Mouse (Mus musculus) ovary, adult 18-20 months (tissue): ENCODE results near the gene Gm7030.
"Not testable (repeated sequence)": the region's sequence is repeated elsewhere in the genome, so short reads cannot be mapped to it uniquely, and the experiment has no call there.

Experiments
- DNase-seq: peaks from one replicate; pipeline ENCODE4 v3.0.0; 2022; ENCODE audit warnings: low spot score, mixed read lengths

Gene Gm7030

DNA sequence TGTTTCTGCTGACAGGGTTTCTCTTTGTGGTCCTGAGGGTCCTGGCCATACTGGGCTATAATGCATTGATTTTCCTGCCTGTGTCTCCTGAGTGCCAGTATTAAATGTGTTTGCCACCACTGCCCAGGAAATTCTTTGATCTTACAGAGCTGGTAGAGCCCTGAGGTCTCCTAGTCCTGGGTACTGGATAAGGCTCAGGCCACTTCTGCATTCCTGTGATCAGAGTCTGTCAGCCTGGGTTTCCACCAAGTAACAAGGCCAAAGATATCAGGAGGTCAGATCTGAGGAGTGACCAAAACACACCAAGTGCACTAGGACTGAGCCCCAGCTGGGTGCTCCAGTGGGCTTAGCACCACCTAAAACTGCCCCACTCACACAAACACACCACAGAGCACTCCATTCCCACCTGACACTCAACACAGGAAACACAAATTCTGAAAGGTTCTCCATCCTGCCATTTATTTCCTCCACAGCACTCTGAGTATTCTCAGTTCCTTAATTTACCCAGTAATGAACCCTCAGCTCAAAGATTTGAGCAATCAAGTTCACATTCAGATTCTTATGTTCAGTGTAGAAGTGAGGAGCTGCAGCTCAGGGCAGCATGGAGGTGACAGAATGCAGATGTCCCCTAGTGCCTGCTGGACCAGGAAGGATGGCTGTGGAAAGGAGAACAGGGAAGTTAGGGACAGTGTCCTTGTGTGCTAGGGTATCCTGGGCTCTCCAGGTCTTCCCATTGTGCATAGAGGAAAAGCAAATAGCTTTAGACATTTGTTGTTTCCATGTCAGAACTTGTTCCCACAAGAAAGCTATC is 6.4 kb upstream of the Gm7030 start:
- not testable (repeated sequence) for DNase-seq

DNA sequence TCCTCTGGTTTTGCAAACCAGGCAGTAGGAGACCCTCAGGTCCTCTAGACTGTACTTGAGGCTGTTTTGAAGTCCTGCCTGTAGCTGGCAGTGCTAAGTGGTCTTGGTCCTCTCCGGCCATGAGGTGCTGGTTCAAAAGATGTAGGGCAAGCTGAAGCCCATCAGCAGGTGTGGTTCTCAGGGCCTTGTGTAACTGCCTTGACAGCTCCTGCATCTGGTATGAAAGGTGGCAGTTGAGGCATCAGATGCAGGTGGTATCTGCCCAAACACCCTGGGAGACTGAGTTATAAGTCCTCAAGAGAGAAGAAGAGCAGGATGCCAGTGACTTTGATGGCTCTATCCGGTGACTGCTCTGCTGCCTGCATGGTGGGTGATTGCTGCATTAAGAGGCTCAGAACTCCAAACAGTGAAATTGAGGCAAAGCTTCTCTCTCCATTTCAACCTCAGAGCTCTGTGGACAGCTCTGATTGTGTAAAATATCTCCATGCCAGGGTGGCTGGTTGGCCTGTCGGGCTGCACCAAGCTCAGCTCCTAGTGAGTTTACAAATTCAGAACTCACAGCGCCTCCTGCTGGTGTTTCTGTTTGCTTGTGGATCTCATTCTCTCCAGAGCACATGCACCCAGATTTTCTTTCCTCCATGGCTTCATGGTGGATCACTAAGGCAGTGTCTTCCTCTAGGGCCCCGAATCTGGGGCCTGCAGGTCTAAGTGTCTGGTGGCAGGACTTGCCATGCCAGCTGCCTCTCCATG is 2.5 kb upstream of the Gm7030 start:
- no peak for DNase-seq

DNA sequence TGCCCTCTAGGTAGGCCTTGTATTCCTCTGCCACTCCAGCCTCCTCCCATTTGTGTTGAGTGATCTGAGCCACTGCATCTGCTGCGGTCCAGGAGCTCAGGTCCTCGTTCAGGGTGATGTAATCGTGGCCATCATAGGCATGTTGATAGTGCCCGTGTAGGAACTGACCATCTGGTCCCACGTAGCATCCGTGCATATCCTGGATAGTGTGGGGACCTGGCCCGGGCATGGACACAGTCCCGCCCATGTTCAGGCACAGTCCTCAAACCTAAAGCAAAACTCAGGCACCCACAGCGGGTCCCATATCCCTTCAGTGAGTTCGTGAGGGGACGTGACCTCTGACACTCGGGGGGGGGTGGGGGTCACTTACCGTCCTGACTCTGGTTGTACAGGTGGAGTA is 700 bp downstream of the Gm7030 start:
- not testable (repeated sequence) for DNase-seq

DNA sequence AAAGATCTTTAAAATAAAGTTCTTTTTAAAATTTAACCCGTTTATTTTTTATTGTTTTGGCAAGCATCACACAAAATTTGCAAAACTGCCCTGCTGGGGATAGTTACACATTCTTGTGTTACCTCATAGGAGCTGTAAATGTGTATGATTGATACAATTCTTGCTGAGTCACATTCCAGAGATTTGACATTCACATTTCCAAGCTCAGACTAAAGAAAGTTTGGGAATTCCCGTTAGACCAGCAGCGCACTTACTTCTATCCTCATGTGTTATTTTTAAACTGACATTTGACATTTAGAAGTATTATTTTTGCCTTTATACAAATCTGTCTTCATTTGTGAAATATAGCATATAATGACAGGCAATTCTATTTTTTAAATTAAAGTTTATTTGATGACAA is 5.1 kb downstream of the Gm7030 start:
- not testable (repeated sequence) for DNase-seq

DNA sequence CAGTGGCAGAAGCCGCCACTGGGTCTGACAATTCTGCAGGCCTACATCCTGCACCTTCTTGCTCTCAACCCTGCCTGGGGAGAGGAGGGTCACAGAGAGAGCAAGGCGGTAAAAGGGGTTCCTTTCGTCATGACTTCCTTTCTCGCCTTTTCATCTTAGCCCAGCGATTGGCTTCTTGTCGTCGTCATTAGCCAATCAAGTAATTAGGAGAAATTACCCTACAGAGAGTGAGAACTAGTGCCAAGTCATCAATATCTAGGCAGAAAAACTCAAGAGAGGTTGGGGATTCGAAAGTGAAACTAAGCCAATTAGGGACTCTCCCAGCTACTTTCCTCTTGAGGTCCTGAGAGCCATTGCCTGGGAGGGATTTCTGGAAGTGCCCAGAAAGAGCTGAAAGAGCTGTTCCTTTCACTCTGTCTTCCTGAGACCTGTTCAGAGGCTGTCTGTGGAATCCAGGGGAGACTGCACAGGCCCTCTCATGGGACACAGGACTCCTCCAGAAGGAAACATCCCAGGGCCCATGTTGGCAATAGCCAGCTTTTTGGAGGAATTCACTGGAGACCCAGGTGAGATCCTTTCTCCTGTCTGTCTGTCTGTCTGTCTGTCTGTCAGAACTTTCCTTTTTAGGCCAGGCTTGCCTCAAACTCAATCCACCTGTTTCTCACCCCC is 7.7 kb downstream of the Gm7030 start, which contains the start of gene Gm19684:
Gene Gm19684, plus strand, starts transcription at position 327 of the 669 bp plus-strand sequence.
- peak; percentile 45 for DNase-seq

DNA sequence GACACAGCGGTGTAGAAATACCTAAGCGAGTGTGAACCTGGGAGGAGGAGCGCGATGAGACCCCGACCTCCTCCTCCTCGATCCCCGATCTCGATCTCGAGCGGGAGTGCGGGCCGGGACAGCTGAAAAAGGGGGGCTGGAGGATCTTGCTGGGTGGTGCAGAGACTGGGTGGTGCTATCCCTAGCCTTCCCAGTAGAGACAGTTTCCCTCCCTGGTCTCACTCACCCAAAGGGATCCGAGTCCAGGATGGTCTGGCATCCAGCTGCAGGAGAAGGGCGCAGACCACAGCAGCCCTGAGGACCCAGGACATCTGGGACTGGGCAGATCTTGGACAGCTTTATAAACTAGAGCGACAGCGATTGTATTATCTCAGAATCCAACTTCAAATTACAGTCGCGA is 8.4 kb downstream of the Gm7030 start:
- DNase-seq, result not testable (repeated sequence)

DNA sequence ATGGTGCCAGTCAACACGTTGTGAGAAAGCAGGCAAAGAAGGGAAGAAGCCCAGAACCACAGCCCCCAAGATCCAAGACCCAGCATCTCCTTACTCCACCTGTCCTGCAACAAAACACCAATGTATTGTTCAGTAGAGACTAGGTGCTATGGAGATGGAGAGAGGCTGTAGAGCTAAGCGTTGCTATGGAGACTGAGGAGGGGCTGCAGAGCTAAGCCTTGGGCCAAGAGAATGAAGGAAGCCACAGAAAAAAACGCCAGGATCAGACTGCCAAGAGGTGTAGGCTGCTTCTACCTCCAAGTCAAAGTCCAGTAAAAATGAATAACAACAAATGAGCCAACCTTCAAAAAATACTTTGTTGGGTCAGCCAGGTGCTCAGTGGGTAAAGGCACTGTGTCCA is 12.7 kb downstream of the Gm7030 start:
- not testable (repeated sequence) for DNase-seq

DNA sequence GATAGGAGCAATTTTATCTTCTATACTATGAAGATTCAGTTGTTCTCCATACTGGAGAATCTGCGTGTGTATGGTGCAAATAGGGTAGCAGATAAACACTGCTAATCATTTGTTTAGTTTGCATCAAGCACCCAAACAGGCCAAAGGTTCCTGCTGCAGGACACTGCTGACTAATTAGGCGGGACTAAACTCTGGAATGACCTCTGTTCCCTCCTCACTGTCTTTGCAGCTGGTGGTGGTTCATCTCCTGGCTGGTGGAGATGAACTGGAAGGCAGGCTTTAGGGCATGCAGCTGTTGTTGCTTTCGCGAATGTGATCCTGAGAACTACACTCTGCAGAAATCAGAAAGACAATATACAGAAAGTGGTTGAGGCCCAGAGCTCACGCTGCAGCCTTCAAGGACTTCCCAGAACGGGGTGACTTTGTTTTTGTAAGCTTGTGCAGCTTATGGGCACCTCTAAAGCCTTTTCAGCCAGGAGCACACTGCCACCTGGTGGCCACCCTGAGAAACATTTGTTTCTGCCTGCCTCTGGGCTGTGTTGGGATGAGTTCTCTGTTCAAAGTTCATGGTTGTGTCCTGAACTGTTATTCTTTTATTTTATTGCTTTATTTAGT is 15.1 kb downstream of the Gm7030 start:
- DNase-seq, result not testable (repeated sequence)

DNA sequence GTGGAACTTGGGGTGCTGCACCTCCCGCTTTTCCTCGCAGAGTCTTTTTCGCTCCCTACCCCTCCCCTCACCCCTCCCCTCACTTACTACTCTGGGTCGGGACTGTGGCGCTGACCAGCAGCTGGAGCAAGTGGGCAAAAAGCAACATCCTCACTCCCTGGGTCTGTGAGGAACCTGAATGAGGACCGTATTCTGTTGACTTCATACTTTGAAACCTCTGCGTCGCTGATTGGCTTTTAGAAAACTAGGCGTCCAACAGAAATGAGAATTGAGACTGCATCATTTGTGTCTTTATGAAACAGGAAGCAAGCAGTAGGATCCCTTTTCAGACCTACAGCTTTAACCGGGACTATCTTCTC is 17.7 kb downstream of the Gm7030 start:
- DNase-seq, result not testable (repeated sequence)

DNA sequence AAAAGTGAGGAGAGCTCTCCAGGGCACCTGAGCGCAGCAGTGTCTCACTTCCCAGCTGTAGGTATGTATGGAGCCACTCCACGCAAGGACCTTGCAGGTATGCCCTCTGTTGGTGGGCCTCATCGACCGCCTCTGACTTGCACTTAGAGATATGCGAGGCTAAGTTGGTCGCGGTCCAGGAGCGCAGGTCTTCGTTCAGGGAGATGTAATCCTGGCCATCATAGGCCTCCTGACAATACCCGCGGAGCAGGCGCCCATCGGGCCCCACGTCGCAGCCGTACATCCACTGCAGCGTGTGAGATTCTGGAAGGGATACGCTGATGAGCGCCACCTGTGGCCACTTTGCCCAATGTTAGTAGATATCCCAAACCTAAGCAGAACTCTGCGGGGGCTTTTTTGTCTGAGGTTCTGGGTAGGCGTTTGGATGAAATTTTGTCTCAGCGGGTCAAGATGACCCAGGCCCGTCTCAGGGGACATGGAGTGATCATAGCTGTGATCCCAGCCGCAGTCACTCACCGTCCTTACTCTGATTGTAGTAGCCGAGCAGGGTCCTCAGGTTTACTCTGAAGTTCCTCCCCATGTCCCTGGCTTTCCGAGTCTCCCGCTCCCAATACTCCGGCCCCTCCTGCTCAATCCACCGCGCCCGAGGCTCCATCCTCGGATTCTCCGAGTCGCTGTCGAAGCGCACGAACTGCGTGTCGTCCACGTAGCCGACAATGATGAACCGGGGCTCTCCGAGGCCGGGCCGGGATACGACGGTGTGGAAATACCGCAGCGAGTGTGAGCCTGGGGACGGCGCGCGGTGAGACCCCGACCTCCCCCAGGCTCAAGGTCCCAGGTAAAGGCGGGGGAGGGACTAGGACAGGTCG is 18.4 kb downstream of the Gm7030 start:
- DNase-seq, result not testable (repeated sequence)

DNA sequence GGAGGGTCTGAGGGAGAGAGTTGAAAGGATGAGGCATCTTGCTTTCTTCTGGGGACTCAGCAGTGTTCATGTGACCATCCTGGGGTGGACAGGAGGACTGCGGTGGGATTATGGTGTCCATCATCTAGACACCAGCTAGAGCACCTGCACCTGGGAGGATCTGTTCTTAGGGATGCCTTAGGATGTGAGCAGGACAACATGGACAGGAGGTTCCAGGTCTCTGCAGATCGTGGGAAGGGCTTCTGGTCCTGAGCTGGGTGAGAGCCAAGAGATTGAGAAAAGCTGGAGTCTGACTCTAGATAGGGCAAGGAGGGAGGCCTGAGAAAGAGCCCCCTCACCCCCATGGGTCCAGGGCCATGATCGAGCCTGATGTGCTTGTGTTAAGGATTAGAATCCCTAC is 19.1 kb downstream of the Gm7030 start:
- not testable (repeated sequence) for DNase-seq

DNA sequence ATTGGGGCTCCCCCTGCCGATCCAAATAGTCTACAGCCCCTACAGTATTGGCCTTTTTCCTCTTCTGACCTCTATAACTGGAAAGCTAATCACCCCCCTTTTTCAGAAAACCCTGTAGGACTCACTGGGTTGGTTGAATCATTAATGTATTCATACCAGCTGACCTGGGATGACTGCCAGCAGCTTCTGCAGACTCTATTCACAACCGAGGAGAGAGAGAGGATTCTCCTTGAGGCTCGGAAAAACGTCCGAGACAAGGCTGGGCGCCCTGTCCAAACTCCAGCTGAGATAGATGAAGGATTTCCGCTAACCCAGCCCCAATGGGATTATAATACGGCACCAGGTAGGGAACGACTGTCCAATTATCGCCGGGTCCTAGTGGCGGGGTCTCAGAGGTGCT is 27.1 kb downstream of the Gm7030 start:
- not testable (repeated sequence) for DNase-seq

DNA sequence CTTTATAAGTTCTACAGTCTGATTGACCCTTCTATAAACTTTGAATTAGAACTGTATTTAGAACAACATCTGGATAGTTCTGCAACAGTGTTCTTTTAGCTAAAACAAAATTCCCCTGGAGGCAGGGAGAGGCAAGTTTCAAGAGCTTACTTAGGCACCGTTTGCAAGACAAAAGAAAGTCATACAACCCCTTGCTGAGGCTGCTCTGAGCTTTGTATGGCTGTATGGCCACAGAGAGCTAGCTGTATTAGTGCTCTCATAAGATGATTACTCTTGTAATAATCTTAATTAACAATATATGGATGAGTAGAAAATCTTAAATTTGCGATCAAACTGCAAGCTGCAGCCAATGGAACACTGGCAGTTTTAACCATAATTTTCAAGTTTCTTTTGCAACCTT is 29.6 kb downstream of the Gm7030 start:
- not testable (repeated sequence) for DNase-seq

DNA sequence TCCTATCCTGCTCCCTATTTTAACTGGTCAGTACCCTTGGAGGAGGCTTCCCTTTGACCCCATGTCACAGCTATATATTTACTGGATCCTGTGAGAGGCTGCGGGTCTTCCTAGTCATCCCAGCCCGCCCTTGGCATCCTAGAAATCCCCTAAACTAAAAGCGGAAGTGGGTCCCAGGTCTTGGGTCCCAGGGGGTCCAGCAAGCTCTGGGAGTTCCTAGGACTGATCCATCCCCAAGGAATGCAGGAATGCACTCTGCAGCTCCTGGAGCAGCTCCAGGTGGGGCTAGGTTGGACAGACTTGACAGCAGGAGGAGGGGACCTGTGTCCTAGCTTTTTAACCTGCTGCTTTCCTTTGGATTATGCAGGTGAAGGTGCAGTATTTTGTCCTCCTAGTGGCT is 35.3 kb downstream of the Gm7030 start:
- DNase-seq, result no peak

DNA sequence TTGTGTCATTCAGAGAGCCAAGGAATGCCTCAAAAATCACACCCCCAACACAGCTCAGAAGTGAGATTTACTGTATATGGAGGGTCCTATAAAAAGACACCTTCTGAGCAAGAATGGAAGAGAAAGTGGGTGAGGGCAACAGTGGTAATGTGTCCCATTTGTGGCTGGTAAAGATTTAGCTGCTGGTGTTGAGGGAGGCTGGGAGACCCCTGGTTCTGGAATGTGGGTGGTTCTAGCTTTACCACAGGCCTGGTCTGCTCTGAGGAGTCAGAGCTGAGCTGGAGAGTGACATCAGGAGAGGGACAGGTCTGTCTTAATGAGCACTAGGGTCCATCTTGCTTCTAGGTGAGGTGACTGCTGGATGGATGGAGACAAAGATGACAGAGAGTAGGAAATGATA is 36.7 kb downstream of the Gm7030 start:
- DNase-seq, result not testable (repeated sequence)

DNA sequence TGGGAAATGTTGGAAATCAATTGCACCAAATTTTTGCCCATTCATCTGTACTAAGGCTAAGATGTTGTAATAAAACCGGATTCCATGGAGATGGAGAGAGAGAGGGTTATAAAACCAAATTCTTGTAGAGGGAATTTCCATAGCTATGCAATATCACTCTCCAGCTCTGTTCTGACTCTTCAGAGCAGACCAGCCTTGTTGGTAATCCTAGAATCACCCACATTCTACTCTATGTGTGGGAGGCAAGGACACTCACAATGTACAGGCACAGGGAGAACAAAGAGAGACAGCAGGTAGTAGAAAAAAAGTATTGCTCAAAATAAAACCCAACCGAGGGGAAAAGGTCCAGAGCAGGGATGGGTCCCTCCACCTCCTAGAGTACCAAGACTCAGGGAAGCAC is 37.3 kb downstream of the Gm7030 start:
- not testable (repeated sequence) for DNase-seq

DNA sequence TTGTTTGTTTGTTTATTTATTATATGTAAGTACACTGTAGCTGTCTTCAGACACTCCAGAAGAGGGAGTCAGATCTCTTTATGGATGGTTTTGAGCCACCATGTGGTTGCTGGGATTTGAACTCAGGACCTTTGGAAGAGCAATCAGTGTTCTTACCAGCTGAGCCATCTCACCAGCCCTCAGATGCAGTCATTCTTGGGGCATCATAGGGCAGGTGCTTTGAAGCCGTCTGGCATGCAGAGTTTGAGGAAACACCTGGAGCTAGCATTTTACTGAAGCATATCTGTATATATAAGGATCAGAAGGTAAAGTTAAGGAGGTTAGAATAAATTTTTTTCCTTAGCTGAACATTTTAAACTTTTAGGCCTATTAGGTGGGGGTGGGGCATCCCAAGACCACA is 43.2 kb downstream of the Gm7030 start:
- DNase-seq, result not testable (repeated sequence)

DNA sequence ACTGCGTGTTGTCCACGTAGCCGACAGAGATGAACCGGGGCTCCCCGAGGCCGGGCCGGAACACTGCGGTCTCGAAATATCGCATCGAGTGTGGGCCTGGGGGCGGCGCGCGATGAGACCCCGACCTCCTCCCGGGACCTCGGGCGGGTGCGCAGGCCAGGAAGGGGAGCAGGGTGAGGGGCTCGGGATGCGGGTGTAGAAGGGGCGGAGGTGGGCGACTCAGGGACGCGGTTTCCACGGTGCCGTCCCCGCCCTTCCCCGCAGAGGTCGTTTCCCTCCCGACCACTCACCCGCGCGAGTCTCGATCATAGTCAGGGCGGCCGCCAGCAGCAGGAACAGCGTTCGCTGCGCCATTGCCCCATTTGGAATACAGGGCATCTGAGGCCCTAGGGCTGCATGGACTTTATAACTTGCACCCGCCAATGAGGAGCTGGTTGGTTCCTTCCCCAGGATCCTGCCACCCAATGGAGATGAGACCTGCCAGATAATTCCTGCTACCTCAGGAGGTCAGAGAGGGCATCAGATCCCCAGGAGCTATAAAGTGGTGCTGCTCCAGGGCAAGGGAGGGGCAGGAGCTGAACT is 45.3 kb downstream of the Gm7030 start:
- no peak for DNase-seq

DNA sequence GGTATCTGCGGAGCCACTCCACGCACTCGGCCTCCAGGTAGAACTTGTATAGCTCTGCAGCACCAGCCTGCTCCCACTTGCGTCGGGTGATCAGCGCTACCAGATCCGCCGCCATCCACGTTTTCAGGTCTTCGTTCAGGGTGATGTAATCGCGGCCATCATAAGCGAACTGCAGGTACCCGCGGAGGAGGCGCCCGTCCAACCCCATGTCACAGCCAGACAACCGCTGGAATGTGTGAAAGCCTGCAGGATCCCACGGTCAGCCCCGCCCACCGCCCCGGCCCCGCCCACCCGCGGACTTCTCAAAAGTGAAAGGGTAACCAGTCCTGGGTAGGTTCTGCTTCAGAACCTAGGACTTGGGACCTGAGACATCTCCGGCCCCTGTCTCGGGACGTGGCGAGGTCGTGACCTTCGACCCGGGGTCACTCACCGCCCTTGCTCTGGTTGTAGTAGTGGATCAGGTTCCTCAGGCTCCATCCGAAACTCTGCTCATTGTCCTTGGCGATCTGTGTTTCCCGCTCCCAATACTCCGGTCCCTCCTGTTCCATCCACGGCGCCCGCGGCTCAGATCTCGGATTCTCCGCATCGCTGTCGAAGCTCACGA is 45.9 kb downstream of the Gm7030 start:
- DNase-seq, result no peak

DNA sequence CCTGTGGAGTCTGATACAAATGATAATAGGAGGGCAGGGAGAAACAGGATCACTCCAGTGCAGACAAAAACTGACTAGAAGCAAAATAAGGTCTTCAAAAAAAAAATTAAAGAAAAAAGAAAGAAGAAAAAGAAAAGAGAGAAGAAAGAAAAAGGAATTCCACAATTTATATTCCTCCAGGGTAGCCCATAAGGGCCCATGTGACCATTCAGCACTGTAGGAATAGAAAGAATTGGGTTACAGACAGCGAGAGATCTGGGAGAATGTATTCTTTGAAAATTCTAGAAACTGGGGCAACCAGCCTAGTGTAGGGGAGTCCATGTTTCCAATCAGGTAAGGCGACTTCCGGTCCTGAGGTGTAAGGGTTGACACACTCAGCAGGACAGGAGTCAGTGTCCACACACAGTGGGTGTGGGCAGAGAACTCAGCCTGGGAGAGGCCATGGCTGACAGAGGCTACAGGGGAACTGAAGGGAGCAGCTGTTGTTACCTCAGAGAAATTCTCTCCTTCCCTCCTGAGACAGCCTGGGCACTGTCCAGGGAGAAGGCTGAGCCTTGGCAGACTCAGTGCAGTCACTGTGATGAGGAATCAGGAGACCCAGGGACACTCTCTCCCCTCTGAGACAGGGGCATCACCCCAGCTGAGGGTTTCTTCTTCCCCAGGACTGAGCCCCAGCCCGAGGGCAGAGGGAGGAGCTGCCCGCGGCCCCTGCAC is 46.5 kb downstream of the Gm7030 start:
- not testable (repeated sequence) for DNase-seq
